Mouse (Mus musculus): ENCODE measurements around the gene Specc1. TPM values are rescaled to one million over a fixed set of nuclear protein-coding genes. Genes with fewer than 3 reads are reported as not detected.
A peak's percentile ranks its signal among the peaks of the same experiment; 100 is the strongest.

Gene Specc1
- polyA plus RNA-seq, 1 experiment: 16.9 TPM

DNA sequence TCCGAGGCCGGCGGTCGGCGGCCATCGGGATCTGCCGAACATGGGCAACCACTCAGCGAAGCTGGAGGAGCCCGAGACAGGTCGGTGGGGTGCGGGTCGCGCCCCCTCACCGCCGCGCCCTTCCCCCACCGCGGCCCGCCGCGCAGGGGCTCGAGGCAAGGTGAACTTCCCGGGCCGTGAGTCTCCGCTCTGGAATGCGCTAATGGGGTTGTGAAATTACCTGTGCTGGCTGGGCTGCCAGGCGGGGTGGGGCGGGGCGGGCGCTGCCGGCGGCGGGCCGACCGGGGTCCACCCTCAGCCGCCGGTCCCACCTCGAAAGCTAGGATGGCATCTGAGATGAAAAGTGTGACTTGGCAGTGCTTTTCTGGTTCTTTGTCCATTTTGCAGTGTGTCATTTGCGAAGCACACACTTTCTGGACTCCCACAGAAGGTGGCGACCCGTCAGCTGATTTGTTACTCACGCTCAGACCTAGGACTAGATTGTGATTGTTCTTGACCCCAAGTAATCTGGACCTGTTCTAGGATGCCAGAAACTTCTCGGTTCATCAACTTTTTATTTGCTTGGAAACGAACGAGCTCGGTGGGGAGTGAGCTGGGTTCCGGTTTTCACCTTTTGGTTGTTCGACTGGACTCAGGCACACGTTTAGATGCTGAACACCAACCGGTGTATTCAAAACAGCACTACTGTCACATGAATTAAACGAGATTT, 120.7 kb downstream of the Specc1 start:
- DNase-seq (ENCODE audit: low read depth): peak; percentile 41
- TF ChIP-seq CTCF (IDR thresholded peaks at IDR 0.05; ENCODE audit: borderline replicate concordance, extremely low read depth, insufficient read depth, insufficient read length) (no peak), POLR2A (IDR thresholded peaks at IDR 0.05; ENCODE audit: borderline replicate concordance, extremely low read depth, insufficient read depth, insufficient read length, poor library complexity, severe bottlenecking) (no peak)

- TF ChIP-seq POLR2A (IDR thresholded peaks at IDR 0.05; ENCODE audit: borderline replicate concordance, extremely low read depth, insufficient read depth, insufficient read length, poor library complexity, severe bottlenecking) (no peak), CTCF (IDR thresholded peaks at IDR 0.05; ENCODE audit: borderline replicate concordance, extremely low read depth, insufficient read depth, insufficient read length) (no peak)
- no peak for DNase-seq (ENCODE audit: low read depth)
These were observed 121.8 kb downstream of the Specc1 start for GRCm38 (mm10) chr11:62078371-62078770.

DNA sequence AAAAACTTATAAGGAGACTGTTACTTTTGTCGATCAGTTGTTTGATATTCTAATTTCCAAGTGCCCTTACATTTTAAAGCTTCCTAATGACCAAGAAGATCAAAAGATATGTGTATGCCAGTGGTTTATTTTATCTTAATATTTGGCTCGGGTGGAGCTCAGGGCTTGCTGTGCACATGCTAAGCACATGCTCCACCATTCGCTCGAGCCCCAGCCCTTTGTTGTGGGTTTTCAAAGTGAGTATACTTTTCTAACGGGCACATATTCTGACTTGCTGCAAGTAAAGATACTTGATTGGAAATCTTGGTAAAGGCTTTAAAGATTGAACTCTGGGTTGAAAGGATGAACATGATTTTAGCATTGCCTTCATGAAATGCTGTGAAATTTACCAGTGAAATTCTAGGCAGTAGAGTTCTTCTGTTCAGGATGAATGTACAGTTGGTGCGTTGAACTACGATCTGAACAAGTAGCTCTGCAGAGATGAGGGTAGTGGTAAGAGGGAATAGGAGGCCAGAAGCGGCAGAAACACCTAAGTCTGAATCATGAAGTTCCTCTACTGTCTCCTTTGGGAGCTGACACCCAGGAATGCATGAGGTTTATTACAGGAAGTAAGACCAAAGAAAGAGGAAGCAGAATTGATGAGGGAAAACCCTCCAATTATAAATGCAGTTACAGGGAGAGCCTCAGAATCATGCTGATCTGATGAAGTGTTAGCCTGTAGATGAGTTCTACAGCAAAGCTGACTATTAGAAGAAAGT, 122.7 kb downstream of the Specc1 start:
- no peak for DNase-seq (ENCODE audit: low read depth)
- TF ChIP-seq POLR2A (IDR thresholded peaks at IDR 0.05; ENCODE audit: borderline replicate concordance, extremely low read depth, insufficient read depth, insufficient read length, poor library complexity, severe bottlenecking) (no peak), CTCF (IDR thresholded peaks at IDR 0.05; ENCODE audit: borderline replicate concordance, extremely low read depth, insufficient read depth, insufficient read length) (no peak)

- peak; percentile 40 for DNase-seq (ENCODE audit: low read depth)
- TF ChIP-seq CTCF (IDR thresholded peaks at IDR 0.05; ENCODE audit: borderline replicate concordance, extremely low read depth, insufficient read depth, insufficient read length): no peak
- no peak for TF ChIP-seq POLR2A (IDR thresholded peaks at IDR 0.05; ENCODE audit: borderline replicate concordance, extremely low read depth, insufficient read depth, insufficient read length, poor library complexity, severe bottlenecking)
These were observed 123.9 kb downstream of the Specc1 start for GRCm38 (mm10) chr11:62080476-62080875.

DNA sequence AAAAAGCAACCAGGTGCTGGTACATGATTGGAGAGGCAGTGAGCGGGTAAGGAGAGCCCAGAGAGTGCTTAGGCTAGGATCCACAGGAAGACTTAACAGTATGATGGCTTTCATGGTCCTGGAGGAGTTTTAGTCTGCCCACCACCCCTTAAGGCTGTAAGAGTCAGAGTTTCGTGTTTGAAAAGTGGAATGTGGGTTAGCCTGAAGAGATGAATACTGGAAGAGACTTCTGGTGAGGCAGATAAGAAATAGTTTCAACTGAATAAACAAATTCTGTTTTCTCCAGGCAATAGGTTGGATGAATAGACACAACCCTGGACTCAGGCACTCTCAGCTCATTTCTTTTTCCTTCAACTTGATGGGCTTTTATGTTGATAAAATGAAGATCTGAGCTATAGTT, 130.1 kb downstream of the Specc1 start:
- TF ChIP-seq POLR2A (IDR thresholded peaks at IDR 0.05; ENCODE audit: borderline replicate concordance, extremely low read depth, insufficient read depth, insufficient read length, poor library complexity, severe bottlenecking) (no peak), CTCF (IDR thresholded peaks at IDR 0.05; ENCODE audit: borderline replicate concordance, extremely low read depth, insufficient read depth, insufficient read length) (no peak)

DNA sequence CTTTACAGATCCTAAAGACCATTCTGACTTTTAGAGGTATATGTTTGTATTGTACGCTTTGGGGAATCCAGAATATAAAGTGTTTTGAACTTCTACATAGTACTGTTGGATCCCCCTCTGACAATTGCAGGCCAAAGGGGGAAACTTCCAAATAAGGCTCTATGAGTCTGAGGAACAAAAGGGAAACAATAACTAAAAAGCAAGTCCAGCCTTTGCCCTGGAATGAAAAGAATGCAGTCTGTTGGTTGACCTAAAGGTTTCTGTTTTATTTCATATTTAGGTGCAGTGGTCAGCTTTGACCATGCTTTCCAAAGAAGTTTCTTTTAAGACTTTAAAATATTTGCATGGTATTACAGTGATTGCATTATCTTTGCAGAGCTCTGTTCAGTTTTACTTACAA, 130.5 kb downstream of the Specc1 start:
- DNase-seq (ENCODE audit: low read depth): no peak
- TF ChIP-seq CTCF (IDR thresholded peaks at IDR 0.05; ENCODE audit: borderline replicate concordance, extremely low read depth, insufficient read depth, insufficient read length) (no peak), POLR2A (IDR thresholded peaks at IDR 0.05; ENCODE audit: borderline replicate concordance, extremely low read depth, insufficient read depth, insufficient read length, poor library complexity, severe bottlenecking) (no peak)

More for the DNA sequence above, 130.1 kb downstream of the Specc1 start:
- no peak for DNase-seq (ENCODE audit: low read depth)

DNA sequence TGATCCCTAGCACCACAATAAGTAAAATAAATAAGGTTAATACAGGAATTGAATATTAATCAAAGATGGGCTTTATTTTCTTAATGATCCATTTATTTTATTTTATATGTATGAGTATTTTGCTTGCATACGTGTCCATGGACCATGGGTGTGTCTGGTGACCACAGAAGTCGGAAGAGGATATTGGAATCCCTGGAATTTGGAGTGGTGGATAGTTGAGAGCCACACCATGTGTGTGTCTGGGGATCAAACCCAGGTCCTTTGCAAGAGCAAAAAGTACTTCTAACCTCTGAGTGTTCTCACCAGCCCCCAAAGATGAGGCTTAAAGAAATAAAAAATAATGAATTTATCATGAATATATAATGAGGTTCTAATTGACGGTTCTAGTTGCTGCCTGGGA, 132.1 kb downstream of the Specc1 start:
- no peak for DNase-seq (ENCODE audit: low read depth)
- TF ChIP-seq CTCF (IDR thresholded peaks at IDR 0.05; ENCODE audit: borderline replicate concordance, extremely low read depth, insufficient read depth, insufficient read length): no peak
- TF ChIP-seq POLR2A (IDR thresholded peaks at IDR 0.05; ENCODE audit: borderline replicate concordance, extremely low read depth, insufficient read depth, insufficient read length, poor library complexity, severe bottlenecking): no peak

- no peak for DNase-seq (ENCODE audit: low read depth)
- TF ChIP-seq POLR2A (IDR thresholded peaks at IDR 0.05; ENCODE audit: borderline replicate concordance, extremely low read depth, insufficient read depth, insufficient read length, poor library complexity, severe bottlenecking) (no peak), CTCF (IDR thresholded peaks at IDR 0.05; ENCODE audit: borderline replicate concordance, extremely low read depth, insufficient read depth, insufficient read length) (no peak)
These were observed 133.8 kb downstream of the Specc1 start for GRCm38 (mm10) chr11:62090321-62090720.

DNA sequence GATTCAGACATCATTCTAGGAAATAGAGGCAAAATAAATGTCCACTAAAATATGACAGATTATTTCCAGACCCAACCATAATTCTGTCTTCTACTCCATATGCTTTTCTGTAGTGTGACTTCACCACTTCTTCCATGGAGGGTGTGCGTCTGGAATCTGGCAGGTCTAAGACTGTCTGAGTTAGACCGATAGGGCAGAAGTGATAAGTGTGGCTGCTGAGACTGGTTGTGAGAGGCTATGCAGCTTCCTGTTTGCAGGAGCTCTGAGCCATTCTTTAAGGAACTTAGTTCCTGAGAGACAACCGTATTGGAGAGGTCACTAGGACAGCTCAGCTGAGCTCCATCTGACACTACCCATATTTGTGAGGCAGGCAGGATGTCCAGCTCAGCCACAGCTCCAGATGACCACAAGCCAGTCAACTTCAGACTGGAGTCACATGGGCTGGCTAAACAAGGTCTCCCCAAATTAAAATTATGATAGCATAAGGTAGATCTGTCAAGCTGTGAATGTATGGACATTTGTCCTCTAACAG, 146.9 kb downstream of the Specc1 start:
- TF ChIP-seq CTCF (IDR thresholded peaks at IDR 0.05; ENCODE audit: borderline replicate concordance, extremely low read depth, insufficient read depth, insufficient read length) (no peak), POLR2A (IDR thresholded peaks at IDR 0.05; ENCODE audit: borderline replicate concordance, extremely low read depth, insufficient read depth, insufficient read length, poor library complexity, severe bottlenecking) (no peak)
- no peak for DNase-seq (ENCODE audit: low read depth)

DNA sequence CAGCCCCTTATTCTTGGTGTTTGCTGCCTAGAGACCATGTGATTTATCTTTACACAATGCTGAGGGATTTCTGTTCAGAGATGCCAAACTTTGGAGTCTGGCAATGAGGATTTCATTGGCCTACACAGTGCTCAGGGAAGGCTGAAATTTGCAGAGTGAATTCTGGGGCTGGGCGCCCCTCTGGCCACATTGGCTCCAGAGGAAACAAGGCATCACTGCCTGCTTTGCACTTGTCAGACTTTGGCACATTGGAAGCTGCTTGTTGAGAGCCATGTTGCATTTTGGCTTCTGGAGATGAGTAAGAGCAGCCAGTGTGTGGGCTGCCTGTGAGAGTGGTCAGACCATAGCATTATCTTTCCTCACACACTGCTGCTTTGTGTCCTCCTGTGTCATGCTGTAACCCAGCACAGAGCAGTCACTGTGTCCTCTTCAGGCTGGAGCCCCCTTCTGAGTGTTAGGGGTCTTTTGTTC, 149.9 kb downstream of the Specc1 start:
- DNase-seq (ENCODE audit: low read depth): peak; percentile 56

GRCm38 (mm10) chr11:62107272-62107836, 150.8 kb downstream of the Specc1 start:
- TF ChIP-seq POLR2A (IDR thresholded peaks at IDR 0.05; ENCODE audit: borderline replicate concordance, extremely low read depth, insufficient read depth, insufficient read length, poor library complexity, severe bottlenecking): no peak
- no peak for DNase-seq (ENCODE audit: low read depth)

More for the DNA sequence above, 149.9 kb downstream of the Specc1 start:
- TF ChIP-seq CTCF (IDR thresholded peaks at IDR 0.05; ENCODE audit: borderline replicate concordance, extremely low read depth, insufficient read depth, insufficient read length) (no peak), POLR2A (IDR thresholded peaks at IDR 0.05; ENCODE audit: borderline replicate concordance, extremely low read depth, insufficient read depth, insufficient read length, poor library complexity, severe bottlenecking) (no peak)
